Mouse (Mus musculus) ES-Bruce4 (cell line): Measurements from ENCODE around the gene Grip1.

Experiments used
- CTCF ChIP-seq: IDR thresholded peaks from one replicate; pipeline ENCODE4 v1.8.1; 2011; ENCODE audit warnings: low read depth, low read length
- POLR2A ChIP-seq: IDR thresholded peaks from one replicate; pipeline ENCODE4 v1.8.1; 2011; ENCODE audit warnings: low read length; ENCODE audit not compliant: insufficient read depth

GRCm38 (mm10) chr10:119607501-119607900 lies 153.9 kb downstream of the Grip1 start:
- TF ChIP-seq CTCF (no peak), POLR2A (no peak)
